Mouse (Mus musculus) gastrocnemius, postnatal 25 days (tissue): ENCODE measurements around the gene Gmps. TPM values are rescaled to one million over a fixed set of nuclear protein-coding genes. Genes with fewer than 3 reads are reported as not detected.

Source experiments
- total RNA-seq, 2 experiments: library from RNA; stranded (reverse); gene quantifications; 1 replicate in 1 of 2; 2 replicates in 1 of 2; pipeline ENCODE4 v1.2.3; 2021

Gene Gmps
- total RNA-seq, 2 experiments from 2014 or later: 15.0 to 15.4 TPM

Other genes with a start within 250 kb of the Gmps start
- gene Plch1, start 76.6 kb upstream of the Gmps start, total RNA-seq: not detected
- 1 to 10 TPM; 4.0 to 4.7 TPM for gene E130311K13Rik, start 46.6 kb upstream of the Gmps start, total RNA-seq
- gene Slc33a1, start 11.3 kb upstream of the Gmps start, total RNA-seq: 1 to 10 TPM; 5.2 to 6.3 TPM
- gene Vmn2r1, start 105.4 kb downstream of the Gmps start, total RNA-seq: under 1 TPM; 0.08 TPM
- not detected for gene Vmn2r2, start 165.8 kb downstream of the Gmps start, total RNA-seq